Mouse (Mus musculus): ENCODE results near the gene Rpl19. TPM values are rescaled to one million over a fixed set of nuclear protein-coding genes. Genes with fewer than 3 reads are reported as not detected.
A peak's percentile ranks its signal among the peaks of the same experiment; 100 is the strongest.

Rpl19 gene
- polyA plus RNA-seq, 1 experiment from 2014 or later = 1,148 TPM

GRCm38 (mm10) chr11:97997387-97997960 is 29.0 kb upstream of the Rpl19 start:
- H3K36me3 ChIP-seq (ENCODE audit: control insufficient read depth, insufficient read depth, low read length) = no peaks in the 10 kb centered on the region
- H3K27ac ChIP-seq (replicated peaks; ENCODE audit: low read depth, low read length) = no peak overlapping the region
- H3K9ac ChIP-seq (ENCODE audit: low read depth, low read length) = no peak overlapping the region
- WGBS = 68% methylated on average over 8 of the region's 8 CpGs
- H3K4me1 ChIP-seq (ENCODE audit: control insufficient read depth, insufficient read depth, low read length) = peaks cover 12% of the 10 kb centered on the region; the same call in 1 of the 2 replicates
- no peaks in the 10 kb centered on the region for H3K9me3 ChIP-seq (ENCODE audit: control insufficient read depth, low read length)
- H3K4me2 ChIP-seq (ENCODE audit: low read depth, low read length) = no peak overlapping the region
- DNase-seq (ENCODE audit: low spot score) (no peak), ATAC-seq (ENCODE audit: low read depth) (no peak)
- H3K27me3 ChIP-seq (replicated peaks; ENCODE audit: control insufficient read depth, insufficient read depth, low read length) = no peaks in the 10 kb centered on the region
- H3K4me3 ChIP-seq (ENCODE audit: low read depth, low read length) = no peak overlapping the region

GRCm38 (mm10) chr11:97998074-97998793 is 28.3 kb upstream of the Rpl19 start:
- Histone ChIP-seq H3K27ac (replicated peaks; ENCODE audit: low read depth, low read length) (no peak overlapping the region), H3K27me3 (replicated peaks; ENCODE audit: control insufficient read depth, insufficient read depth, low read length) (no peaks in the 10 kb centered on the region), H3K36me3 (ENCODE audit: control insufficient read depth, insufficient read depth, low read length) (0 out of 2 replicates have a peak, but pooled peaks cover 5% of the 10 kb centered on the region), H3K4me3 (ENCODE audit: low read depth, low read length) (no peak overlapping the region), H3K4me1 (ENCODE audit: control insufficient read depth, insufficient read depth, low read length) (peaks cover 16% of the 10 kb centered on the region; the same call in 1 of the 2 replicates), H3K4me2 (ENCODE audit: low read depth, low read length) (no peak overlapping the region), H3K9ac (ENCODE audit: low read depth, low read length) (no peak overlapping the region), H3K9me3 (ENCODE audit: control insufficient read depth, low read length) (no peaks in the 10 kb centered on the region)
- ATAC-seq (ENCODE audit: low read depth) = no peak
- DNase-seq (ENCODE audit: low spot score) = no peak
- 67% methylated on average over 8 of the region's 11 CpGs for WGBS

- DNase-seq (ENCODE audit: low spot score) (no peak), ATAC-seq (ENCODE audit: low read depth) (no peak)
- Histone ChIP-seq H3K4me3 (ENCODE audit: low read depth, low read length) (no peak overlapping the region), H3K9ac (ENCODE audit: low read depth, low read length) (no peak overlapping the region), H3K4me1 (ENCODE audit: control insufficient read depth, insufficient read depth, low read length) (peaks cover 16% of the 10 kb centered on the region; the same call in 1 of the 2 replicates), H3K27me3 (replicated peaks; ENCODE audit: control insufficient read depth, insufficient read depth, low read length) (no peaks in the 10 kb centered on the region), H3K4me2 (ENCODE audit: low read depth, low read length) (no peak overlapping the region), H3K36me3 (ENCODE audit: control insufficient read depth, insufficient read depth, low read length) (peaks cover 7% of the 10 kb centered on the region; the same call in 1 of the 2 replicates), H3K9me3 (ENCODE audit: control insufficient read depth, low read length) (no peaks in the 10 kb centered on the region), H3K27ac (replicated peaks; ENCODE audit: low read depth, low read length) (no peak overlapping the region)
- WGBS = 47% methylated on average over 7 of the region's 7 CpGs
Measured at GRCm38 (mm10) chr11:97998898-97999608, 27.5 kb upstream of the Rpl19 start.

GRCm38 (mm10) chr11:97999748-98000147 is 26.8 kb upstream of the Rpl19 start:
- H3K9me3 ChIP-seq (ENCODE audit: control insufficient read depth, low read length) = no peaks in the 10 kb centered on the region
- no peak for DNase-seq (ENCODE audit: low spot score)
- no peak overlapping the region for H3K4me2 ChIP-seq (ENCODE audit: low read depth, low read length)
- no peak overlapping the region for H3K4me3 ChIP-seq (ENCODE audit: low read depth, low read length)
- peaks cover 11% of the 10 kb centered on the region; the same call in 1 of the 2 replicates for H3K4me1 ChIP-seq (ENCODE audit: control insufficient read depth, insufficient read depth, low read length)
- H3K27me3 ChIP-seq (replicated peaks; ENCODE audit: control insufficient read depth, insufficient read depth, low read length) = no peaks in the 10 kb centered on the region
- no peak overlapping the region for H3K9ac ChIP-seq (ENCODE audit: low read depth, low read length)
- H3K36me3 ChIP-seq (ENCODE audit: control insufficient read depth, insufficient read depth, low read length) = peaks cover 14% of the 10 kb centered on the region
- no peak for ATAC-seq (ENCODE audit: low read depth)
- H3K27ac ChIP-seq (replicated peaks; ENCODE audit: low read depth, low read length) = no peak overlapping the region
- WGBS = 53% methylated on average over 5 of the region's 5 CpGs

GRCm38 (mm10) chr11:98000378-98001140 is 26.0 kb upstream of the Rpl19 start:
- Histone ChIP-seq H3K4me2 (ENCODE audit: low read depth, low read length) (no peak overlapping the region), H3K9me3 (ENCODE audit: control insufficient read depth, low read length) (no peaks in the 10 kb centered on the region), H3K4me1 (ENCODE audit: control insufficient read depth, insufficient read depth, low read length) (0 out of 2 replicates have a peak, but pooled peaks cover 7% of the 10 kb centered on the region), H3K27ac (replicated peaks; ENCODE audit: low read depth, low read length) (no peak overlapping the region), H3K4me3 (ENCODE audit: low read depth, low read length) (no peak overlapping the region), H3K9ac (ENCODE audit: low read depth, low read length) (no peak overlapping the region), H3K27me3 (replicated peaks; ENCODE audit: control insufficient read depth, insufficient read depth, low read length) (no peaks in the 10 kb centered on the region), H3K36me3 (ENCODE audit: control insufficient read depth, insufficient read depth, low read length) (peaks cover 22% of the 10 kb centered on the region)
- 40% methylated on average over 7 of the region's 7 CpGs for WGBS
- no peak for ATAC-seq (ENCODE audit: low read depth)
- DNase-seq (ENCODE audit: low spot score) = no peak

DNA sequence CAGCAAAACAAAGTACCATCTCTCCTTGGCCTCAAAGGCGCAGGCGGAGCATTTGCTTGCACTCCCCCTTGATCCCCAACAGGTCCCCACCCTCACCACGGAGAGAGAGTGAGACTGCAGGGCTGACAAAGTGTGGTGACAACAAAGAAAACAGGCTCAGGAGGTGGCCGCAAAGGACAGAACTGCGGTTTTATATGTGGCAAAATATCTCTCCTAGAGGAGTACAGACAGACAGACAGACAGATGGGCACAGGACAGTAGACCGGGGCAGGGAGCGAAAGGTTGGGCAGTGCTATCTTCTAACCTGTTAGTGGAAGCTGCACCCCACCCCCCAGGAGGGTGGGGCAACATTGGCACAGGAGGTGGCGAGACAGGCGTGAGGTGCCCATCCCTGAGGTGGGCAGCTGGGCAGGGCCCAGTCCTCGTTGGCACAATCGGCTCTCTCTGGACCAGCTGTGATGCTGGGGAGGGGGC is 25.1 kb upstream of the Rpl19 start:
- no peaks in the 10 kb centered on the region for H3K27me3 ChIP-seq (replicated peaks; ENCODE audit: control insufficient read depth, insufficient read depth, low read length)
- H3K36me3 ChIP-seq (ENCODE audit: control insufficient read depth, insufficient read depth, low read length) = peaks cover 31% of the 10 kb centered on the region
- no peak overlapping the region for H3K4me2 ChIP-seq (ENCODE audit: low read depth, low read length)
- H3K4me3 ChIP-seq (ENCODE audit: low read depth, low read length) = no peak overlapping the region
- H3K4me1 ChIP-seq (ENCODE audit: control insufficient read depth, insufficient read depth, low read length) = 0 out of 2 replicates have a peak, but pooled peaks cover 7% of the 10 kb centered on the region
- WGBS = 39% methylated on average over 11 of the region's 11 CpGs
- no peaks in the 10 kb centered on the region for H3K9me3 ChIP-seq (ENCODE audit: control insufficient read depth, low read length)
- ATAC-seq (ENCODE audit: low read depth) (no peak), DNase-seq (ENCODE audit: low spot score) (no peak)
- no peak overlapping the region for H3K9ac ChIP-seq (ENCODE audit: low read depth, low read length)
- no peak overlapping the region for H3K27ac ChIP-seq (replicated peaks; ENCODE audit: low read depth, low read length)

GRCm38 (mm10) chr11:98001986-98002385 is 24.5 kb upstream of the Rpl19 start:
- H3K4me3 ChIP-seq (ENCODE audit: low read depth, low read length) = no peak overlapping the region
- H3K9me3 ChIP-seq (ENCODE audit: control insufficient read depth, low read length) = no peaks in the 10 kb centered on the region
- peaks cover 37% of the 10 kb centered on the region for H3K36me3 ChIP-seq (ENCODE audit: control insufficient read depth, insufficient read depth, low read length)
- DNase-seq (ENCODE audit: low spot score) = no peak
- 0 out of 2 replicates have a peak, but pooled peaks cover 7% of the 10 kb centered on the region for H3K4me1 ChIP-seq (ENCODE audit: control insufficient read depth, insufficient read depth, low read length)
- no peak overlapping the region for H3K4me2 ChIP-seq (ENCODE audit: low read depth, low read length)
- H3K9ac ChIP-seq (ENCODE audit: low read depth, low read length) = no peak overlapping the region
- H3K27ac ChIP-seq (replicated peaks; ENCODE audit: low read depth, low read length) = no peak overlapping the region
- WGBS = 56% methylated on average over 6 of the region's 6 CpGs
- H3K27me3 ChIP-seq (replicated peaks; ENCODE audit: control insufficient read depth, insufficient read depth, low read length) = no peaks in the 10 kb centered on the region
- ATAC-seq (ENCODE audit: low read depth) = no peak

DNA sequence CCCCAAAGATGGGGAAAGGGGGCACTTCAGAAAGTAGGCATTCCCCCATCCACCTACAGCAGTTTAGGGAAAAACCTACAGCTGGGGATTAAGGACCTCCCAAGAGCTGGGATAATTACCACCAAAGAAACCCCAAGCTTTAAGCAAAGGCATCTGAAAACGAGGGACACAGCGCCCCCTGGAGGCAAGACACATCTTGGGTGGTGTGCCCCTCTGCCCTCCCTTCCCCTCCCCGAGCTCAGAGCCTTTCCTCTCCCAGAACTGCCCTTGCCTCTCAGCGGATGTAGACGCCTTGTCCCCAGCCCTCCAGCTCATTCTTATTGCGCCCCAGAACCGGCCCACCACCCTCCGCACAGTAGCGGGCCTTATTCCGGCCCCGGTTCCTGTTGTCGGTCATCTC is 23.9 kb upstream of the Rpl19 start:
- H3K27ac ChIP-seq (replicated peaks; ENCODE audit: low read depth, low read length) = no peak overlapping the region
- H3K4me1 ChIP-seq (ENCODE audit: control insufficient read depth, insufficient read depth, low read length) = 0 out of 2 replicates have a peak, but pooled peaks cover 7% of the 10 kb centered on the region
- H3K9me3 ChIP-seq (ENCODE audit: control insufficient read depth, low read length) = no peaks in the 10 kb centered on the region
- WGBS = 25% methylated on average over 10 of the region's 12 CpGs
- H3K27me3 ChIP-seq (replicated peaks; ENCODE audit: control insufficient read depth, insufficient read depth, low read length) = no peaks in the 10 kb centered on the region
- H3K36me3 ChIP-seq (ENCODE audit: control insufficient read depth, insufficient read depth, low read length) = peaks cover 43% of the 10 kb centered on the region
- peak; percentile 34; the same call in 1 of the 2 replicates for ATAC-seq (ENCODE audit: low read depth)
- 0 out of 2 replicates have a peak overlapping the region, but pooled peaks have one; percentile 3 for H3K9ac ChIP-seq (ENCODE audit: low read depth, low read length)
- H3K4me3 ChIP-seq (ENCODE audit: low read depth, low read length) = no peak overlapping the region
- H3K4me2 ChIP-seq (ENCODE audit: low read depth, low read length) = no peak overlapping the region
- peak; percentile 77 for DNase-seq (ENCODE audit: low spot score)

Measured in embryonic facial prominence, embryonic 14.5 days (tissue).